Mouse (Mus musculus): ENCODE data around the gene Fgd5.

Fgd5 gene

GRCm38 (mm10) chr6:92030646-92031045 is 52.0 kb downstream of the Fgd5 start:
- no peak for TF ChIP-seq GATA4 (IDR thresholded peaks at IDR 0.05; ENCODE audit: insufficient replicate concordance, low read length)

- TF ChIP-seq GATA4 (IDR thresholded peaks at IDR 0.05; ENCODE audit: insufficient replicate concordance, low read length), result no peak
Measured at GRCm38 (mm10) chr6:92034713-92035112, 56.0 kb downstream of the Fgd5 start.

GRCm38 (mm10) chr6:92036372-92036771 is 57.7 kb downstream of the Fgd5 start:
- TF ChIP-seq GATA4 (IDR thresholded peaks at IDR 0.05; ENCODE audit: insufficient replicate concordance, low read length), result peak; percentile 53; the same call in 1 of the 2 replicates

GRCm38 (mm10) chr6:92038158-92038557 is 59.5 kb downstream of the Fgd5 start:
- no peak for TF ChIP-seq GATA4 (IDR thresholded peaks at IDR 0.05; ENCODE audit: insufficient replicate concordance, low read length)

- peak; percentile 69; the same call in 1 of the 2 replicates for TF ChIP-seq GATA4 (IDR thresholded peaks at IDR 0.05; ENCODE audit: insufficient replicate concordance, low read length)
Measured at GRCm38 (mm10) chr6:92041271-92041670, 62.6 kb downstream of the Fgd5 start.

- peak; percentile 37; the same call in 1 of the 2 replicates for TF ChIP-seq GATA4 (IDR thresholded peaks at IDR 0.05; ENCODE audit: insufficient replicate concordance, low read length)
Measured at GRCm38 (mm10) chr6:92042055-92042454, 63.4 kb downstream of the Fgd5 start.

- TF ChIP-seq GATA4 (IDR thresholded peaks at IDR 0.05; ENCODE audit: insufficient replicate concordance, low read length), result no peak
Measured at GRCm38 (mm10) chr6:92042850-92043249, 64.2 kb downstream of the Fgd5 start.

GRCm38 (mm10) chr6:92057768-92058167 is 79.1 kb downstream of the Fgd5 start:
- no peak for TF ChIP-seq GATA4 (IDR thresholded peaks at IDR 0.05; ENCODE audit: insufficient replicate concordance, low read length)

GRCm38 (mm10) chr6:92061725-92062124 is 83.0 kb downstream of the Fgd5 start:
- TF ChIP-seq GATA4 (IDR thresholded peaks at IDR 0.05; ENCODE audit: insufficient replicate concordance, low read length), result peak; percentile 52; the same call in 1 of the 2 replicates

- TF ChIP-seq GATA4 (IDR thresholded peaks at IDR 0.05; ENCODE audit: insufficient replicate concordance, low read length), result no peak
Measured at GRCm38 (mm10) chr6:92063452-92063851, 84.8 kb downstream of the Fgd5 start.

GRCm38 (mm10) chr6:92064101-92064500 is 85.4 kb downstream of the Fgd5 start:
- no peak for TF ChIP-seq GATA4 (IDR thresholded peaks at IDR 0.05; ENCODE audit: insufficient replicate concordance, low read length)

GRCm38 (mm10) chr6:92065721-92066496 is 87.2 kb downstream of the Fgd5 start:
- no peak for TF ChIP-seq GATA4 (IDR thresholded peaks at IDR 0.05; ENCODE audit: insufficient replicate concordance, low read length)

- no peak for TF ChIP-seq GATA4 (IDR thresholded peaks at IDR 0.05; ENCODE audit: insufficient replicate concordance, low read length)
Measured at GRCm38 (mm10) chr6:92067146-92067790, 88.6 kb downstream of the Fgd5 start.

GRCm38 (mm10) chr6:92071121-92071839 is 92.6 kb downstream of the Fgd5 start:
- no peak for TF ChIP-seq GATA4 (IDR thresholded peaks at IDR 0.05; ENCODE audit: insufficient replicate concordance, low read length)

GRCm38 (mm10) chr6:92080730-92081129 is 102.1 kb downstream of the Fgd5 start:
- TF ChIP-seq GATA4 (IDR thresholded peaks at IDR 0.05; ENCODE audit: insufficient replicate concordance, low read length), result no peak

- TF ChIP-seq GATA4 (IDR thresholded peaks at IDR 0.05; ENCODE audit: insufficient replicate concordance, low read length), result no peak
Measured at GRCm38 (mm10) chr6:92082756-92083155, 104.1 kb downstream of the Fgd5 start.
